In the genomic region with DNA sequence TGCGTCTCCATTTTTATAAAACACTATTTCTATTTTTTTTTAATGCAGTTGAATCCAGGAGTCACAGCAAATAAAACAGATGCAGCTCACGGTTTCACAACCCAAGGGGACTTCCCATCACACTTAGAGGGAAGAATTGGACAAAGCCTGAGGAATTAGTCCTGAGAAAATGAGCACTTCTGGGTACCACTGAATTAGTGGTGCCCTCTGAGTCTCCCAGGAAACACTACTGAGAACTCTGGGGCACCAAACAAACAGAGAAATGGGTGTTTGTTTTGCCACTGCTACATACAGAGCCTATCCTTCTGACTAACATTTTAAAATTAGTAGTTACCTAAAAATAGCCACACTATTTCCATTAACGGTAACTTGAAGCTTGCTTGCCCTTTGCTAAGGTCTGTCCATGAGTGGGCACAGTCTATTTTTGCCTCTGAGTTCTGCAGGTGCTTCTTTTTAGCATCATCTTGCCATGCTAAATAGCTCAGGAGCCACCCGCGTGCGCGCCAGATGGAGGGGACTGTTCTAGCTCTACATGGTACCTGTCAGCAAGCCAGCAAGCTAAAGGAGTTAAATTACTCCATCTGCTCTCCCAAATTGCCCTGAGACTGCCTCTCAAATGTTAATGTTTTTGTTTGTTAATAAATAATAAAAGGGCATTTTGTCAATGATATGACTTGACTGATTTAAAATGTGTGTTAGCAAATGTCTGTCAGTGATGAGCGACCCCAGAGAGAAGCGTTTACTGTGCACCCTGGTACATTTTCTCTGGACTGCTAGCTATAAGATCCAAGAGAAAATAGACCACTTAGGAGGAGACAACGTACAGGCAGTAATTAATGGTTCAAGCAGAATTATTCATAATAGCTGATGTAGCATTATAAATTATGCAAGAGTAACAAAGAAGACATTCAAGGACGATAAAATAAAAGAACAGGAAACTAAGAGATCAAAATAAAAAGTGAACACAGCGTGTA, we compare ENCODE assay signal across 9 mouse cellular contexts.
DNase-seq lines count a peak whose midpoint lies in the region; ATAC-seq lines count a peak whose summit lies in the region.
"Had no signal": no experiment of that assay in that cellular context is flagged by ENCODE, and none has a peak within 500 bp of the region (broad histone marks: within the 10 kb centered on the region; RNA-seq: fewer than 3 reads in every experiment).

No protein-coding gene starts in this region.

- H3K27me3 ChIP-seq in neural tube, embryonic 15.5 days (replicated peaks) = no peaks in the 10 kb centered on the region
- H3K27me3 ChIP-seq: liver, embryonic 15.5 days had no signal

- no peak overlapping the region for H3K4me2 ChIP-seq in neural tube, embryonic 15.5 days
- H3K4me2 ChIP-seq: liver, embryonic 15.5 days had no signal

- no peaks in the 10 kb centered on the region for H3K36me3 ChIP-seq in neural tube, embryonic 15.5 days
- H3K36me3 ChIP-seq: liver, embryonic 15.5 days had no signal

- no peak overlapping the region for H3K4me3 ChIP-seq in neural tube, embryonic 15.5 days (replicated peaks)
- H3K4me3 ChIP-seq: liver, embryonic 15.5 days had no signal

- no peaks in the 10 kb centered on the region for H3K9me3 ChIP-seq in neural tube, embryonic 15.5 days (replicated peaks)
- H3K9me3 ChIP-seq: liver, embryonic 15.5 days had no signal

- peak; percentile 75; the same call in 1 of the 2 replicates for ATAC-seq in neural tube, embryonic 15.5 days (ENCODE audit: low FRiP score)
- no peak for ATAC-seq in CD4-positive, CD25-positive, alpha-beta regulatory T cell, adult 4 months

- peaks cover 15% of the 10 kb centered on the region for H3K4me1 ChIP-seq in neural tube, embryonic 15.5 days
- H3K4me1 ChIP-seq: liver, embryonic 15.5 days had no signal

- intact Hi-C loops in heart, postnatal 25 days (cut with DNase I) = no loop called here

- 24% methylated on average over 12 of the region's 12 CpGs for WGBS in neural tube, embryonic 15.5 days

- peak; percentile 5 to 10 for DNase-seq in heart, adult 18-20 months
- DNase-seq in heart, postnatal 25 days (ENCODE audit: low spot score) = no peak
- DNase-seq in forelimb bud, embryonic 11.5 days (ENCODE audit: low read depth, low spot score) = peak; percentile 60
- peak; percentile 50 for DNase-seq in layer of hippocampus, adult 9-10 months (ENCODE audit: low spot score)
- DNase-seq in kidney, adult 11 months = no peak
- no peak for DNase-seq in kidney, adult 18-20 months

- H3K27ac ChIP-seq in neural tube, embryonic 15.5 days (replicated peaks) = 0 out of 2 replicates have a peak overlapping the region, but pooled peaks have one; percentile 9
- H3K27ac ChIP-seq: liver, embryonic 15.5 days had no signal

- no peak overlapping the region for H3K9ac ChIP-seq in neural tube, embryonic 15.5 days (replicated peaks)
- H3K9ac ChIP-seq: liver, embryonic 15.5 days had no signal

Comparison
In these comparisons a context has a peak if more than half of its experiments do, and no peak if none do; other contexts are left out.
1. DNase-seq: peak in heart, adult 18-20 months (2 of 2), forelimb bud, embryonic 11.5 days (single experiment) and layer of hippocampus, adult 9-10 months (single experiment); none in heart, postnatal 25 days (single experiment), kidney, adult 11 months (single experiment) and kidney, adult 18-20 months (single experiment).